Mouse (Mus musculus) adrenal gland, adult 18-20 months (tissue): ENCODE measurements around the gene Car12. TPM values are rescaled to one million over a fixed set of nuclear protein-coding genes. Genes with fewer than 3 reads are reported as not detected.

Source experiments
- DNase-seq, 2 experiments: peaks; one replicate each; pipeline ENCODE4 v3.0.0; 2021 to 2022; ENCODE audit warnings: low spot score in 2 of 2
- long read RNA-seq, 2 experiments: library from polyadenylated mRNA; stranded (forward); transcript quantifications; one replicate each; pipeline ENCODE4 v2.0.0; 2021
- total RNA-seq, 2 experiments: library from RNA; stranded (reverse); gene quantifications; 1 replicate in 1 of 2; 2 replicates in 1 of 2; pipeline ENCODE4 v1.2.3; 2021

Gene Car12
- under 1 TPM; 0.43 to 0.93 TPM for total RNA-seq
- long read RNA-seq, experiment 1, result 0 reads
- long read RNA-seq, experiment 2, partial matches to known transcripts, result 0 of 1 reads
- long read RNA-seq, experiment 2, other reads (novel, unspliced or antisense), result 1 of 1 reads

- DNase-seq, result no peak
Observed at GRCm38 (mm10) chr9:66713135-66714021, at the start of gene Car12. Gene Car12, plus strand, starts transcription at chr9:66713686.

- DNase-seq, result no peak
Observed at GRCm38 (mm10) chr9:66663764-66664163, 49.7 kb upstream of the Car12 start.

GRCm38 (mm10) chr9:66664561-66664960, 48.9 kb upstream of the Car12 start:
- no peak for DNase-seq

GRCm38 (mm10) chr9:66666153-66666552, 47.3 kb upstream of the Car12 start:
- DNase-seq, result no peak

GRCm38 (mm10) chr9:66667046-66667445, 46.4 kb upstream of the Car12 start:
- DNase-seq, result no peak

GRCm38 (mm10) chr9:66667868-66668267, 45.6 kb upstream of the Car12 start:
- DNase-seq, result no peak

- no peak for DNase-seq
Observed at GRCm38 (mm10) chr9:66669561-66670078, 43.9 kb upstream of the Car12 start.

- no peak for DNase-seq
Observed at GRCm38 (mm10) chr9:66673771-66674170, 39.7 kb upstream of the Car12 start.

- no peak for DNase-seq
Observed at GRCm38 (mm10) chr9:66675566-66675965, 37.9 kb upstream of the Car12 start.

GRCm38 (mm10) chr9:66680102-66680501, 33.4 kb upstream of the Car12 start:
- DNase-seq, result no peak

- no peak for DNase-seq
Observed at GRCm38 (mm10) chr9:66682822-66683221, 30.7 kb upstream of the Car12 start.

- DNase-seq, result no peak
Observed at GRCm38 (mm10) chr9:66685730-66686129, 27.8 kb upstream of the Car12 start.

- no peak for DNase-seq
Observed at GRCm38 (mm10) chr9:66687713-66688112, 25.8 kb upstream of the Car12 start.

- DNase-seq, result no peak
Observed at GRCm38 (mm10) chr9:66691683-66692305, 21.7 kb upstream of the Car12 start.

- peak in 1 of 2 experiments; percentile 19 for DNase-seq
Observed at GRCm38 (mm10) chr9:66697355-66698140, 15.9 kb upstream of the Car12 start.

- DNase-seq, result no peak
Observed at GRCm38 (mm10) chr9:66699748-66700147, 13.7 kb upstream of the Car12 start.

- DNase-seq, result no peak
Observed at GRCm38 (mm10) chr9:66703002-66703401, 10.5 kb upstream of the Car12 start.

- no peak for DNase-seq
Observed at GRCm38 (mm10) chr9:66705354-66705753, 8.1 kb upstream of the Car12 start.

- DNase-seq, result peak; percentile 81 to 86
Observed at GRCm38 (mm10) chr9:66705766-66706165, 7.7 kb upstream of the Car12 start.

- no peak for DNase-seq
Observed at GRCm38 (mm10) chr9:66708054-66708772, 5.3 kb upstream of the Car12 start.
